Mouse (Mus musculus) induced T-regulatory cell, adult 2 months (primary cell): ENCODE data around the gene Cers5.
A peak's percentile ranks its signal among the peaks of the same experiment; 100 is the strongest.

Source experiments
- DNase-seq: peaks from one replicate; pipeline ENCODE4 v3.0.0-alpha.2; 2012; ENCODE audit warnings: low read depth

Cers5 gene

GRCm38 (mm10) chr15:99787625-99788120 is 15.0 kb upstream of the Cers5 start:
- DNase-seq = peak; percentile 32

- no peak for DNase-seq
Observed at GRCm38 (mm10) chr15:99778677-99779335, 6.1 kb upstream of the Cers5 start.

- DNase-seq = peak; percentile 80
Observed at GRCm38 (mm10) chr15:99778148-99778547, 5.5 kb upstream of the Cers5 start.

GRCm38 (mm10) chr15:99772925-99773324 is 240 bp upstream of the Cers5 start:
- DNase-seq = no peak

- peak; percentile 93 for DNase-seq
Observed at GRCm38 (mm10) chr15:99772277-99772880, 306 bp downstream of the Cers5 start.

GRCm38 (mm10) chr15:99771601-99772276 is 946 bp downstream of the Cers5 start:
- DNase-seq = peak; percentile 67

GRCm38 (mm10) chr15:99771004-99771500 is 1.6 kb downstream of the Cers5 start:
- no peak for DNase-seq

GRCm38 (mm10) chr15:99768761-99769160 is 3.9 kb downstream of the Cers5 start:
- DNase-seq = no peak

- DNase-seq = no peak
Observed at GRCm38 (mm10) chr15:99767467-99767866, 5.2 kb downstream of the Cers5 start.

GRCm38 (mm10) chr15:99754204-99754603 is 18.5 kb downstream of the Cers5 start:
- no peak for DNase-seq

- DNase-seq = no peak
Observed at GRCm38 (mm10) chr15:99740229-99740628, 32.5 kb downstream of the Cers5 start.

GRCm38 (mm10) chr15:99736675-99737074 is 36.0 kb downstream of the Cers5 start:
- DNase-seq = no peak

- DNase-seq = no peak
Observed at GRCm38 (mm10) chr15:99735631-99736030, 37.1 kb downstream of the Cers5 start.

GRCm38 (mm10) chr15:99733186-99733585 is 39.5 kb downstream of the Cers5 start:
- no peak for DNase-seq

- DNase-seq = no peak
Observed at GRCm38 (mm10) chr15:99731678-99732077, 41.0 kb downstream of the Cers5 start.

GRCm38 (mm10) chr15:99731167-99731566 is 41.5 kb downstream of the Cers5 start:
- no peak for DNase-seq

- DNase-seq = peak; percentile 54
Observed at GRCm38 (mm10) chr15:99729056-99729783, 43.5 kb downstream of the Cers5 start.

- no peak for DNase-seq
Observed at GRCm38 (mm10) chr15:99728211-99728610, 44.5 kb downstream of the Cers5 start.

GRCm38 (mm10) chr15:99727525-99727924 is 45.2 kb downstream of the Cers5 start:
- DNase-seq = no peak

- peak; percentile 63 for DNase-seq
Observed at GRCm38 (mm10) chr15:99727039-99727438, 45.6 kb downstream of the Cers5 start.

- DNase-seq = no peak
Observed at GRCm38 (mm10) chr15:99726549-99726948, 46.1 kb downstream of the Cers5 start.
